Mouse (Mus musculus) lung, postnatal 0 days (tissue): Measurements from ENCODE around the gene Gm12790. TPM values are rescaled to one million over a fixed set of nuclear protein-coding genes. Genes with fewer than 3 reads are reported as not detected.
"Not testable (repeated sequence)": the region's sequence is repeated elsewhere in the genome, so short reads cannot be mapped to it uniquely, and the experiment has no call there.

Experiments
- ATAC-seq: fragments of 200-750 bp; cut with Nextera tagmentation; 2 replicates; pipeline ENCODE4 v1.8.0; 2017; ENCODE audit warnings: moderate library complexity
- DNase-seq: peaks from one replicate; pipeline ENCODE4 v3.0.0-alpha.2; 2016; ENCODE audit warnings: low spot score
- H3K27ac ChIP-seq: fragments of 300-500 bp; sonication (generic); 2 replicates; pipeline ENCODE4 v1.5.1; 2014; ENCODE audit warnings: antibody characterized with exemption, mild to moderate bottlenecking, low read length, mixed read lengths
- H3K27me3 ChIP-seq: fragments of 300-500 bp; sonication (generic); replicated peaks from 2 replicates; pipeline ENCODE4 v1.6.1; 2014; ENCODE audit warnings: low read length, mixed read lengths; ENCODE audit not compliant: insufficient read depth
- H3K36me3 ChIP-seq: fragments of 300-500 bp; sonication (generic); 2 replicates; pipeline ENCODE4 v1.6.1; 2014; ENCODE audit warnings: low read length, mixed read lengths; ENCODE audit not compliant: insufficient read depth
- H3K4me1 ChIP-seq: fragments of 300-500 bp; sonication (generic); 2 replicates; pipeline ENCODE4 v1.6.1; 2014; ENCODE audit warnings: antibody characterized with exemption, low read depth, low read length, mixed read lengths; ENCODE audit not compliant: insufficient read depth
- H3K4me2 ChIP-seq: fragments of 300-500 bp; sonication (generic); replicated peaks from 2 replicates; pipeline ENCODE4 v1.6.1; 2014; ENCODE audit warnings: low read depth, mild to moderate bottlenecking, low read length, moderate library complexity, mixed read lengths
- H3K4me3 ChIP-seq: fragments of 300-500 bp; sonication (generic); 2 replicates; pipeline ENCODE4 v1.5.1; 2014; ENCODE audit warnings: low read depth, low read length
- H3K9ac ChIP-seq: fragments of 300-500 bp; sonication (generic); replicated peaks from 2 replicates; pipeline ENCODE4 v1.6.1; 2014; ENCODE audit warnings: low read depth, mild to moderate bottlenecking
- H3K9me3 ChIP-seq: fragments of 300-500 bp; sonication (generic); 2 replicates; pipeline ENCODE4 v1.6.1; 2016; ENCODE audit warnings: low read length, mixed read lengths
- CTCF ChIP-seq: IDR thresholded peaks from 2 replicates; pipeline ENCODE4 v1.5.1; 2016; ENCODE audit warnings: antibody characterized with exemption, mild to moderate bottlenecking
- EP300 ChIP-seq: IDR thresholded peaks from 2 replicates; pipeline ENCODE4 v1.6.1; 2016; ENCODE audit warnings: antibody characterized with exemption, mild to moderate bottlenecking, control low read depth
- WGBS: fragments of 180-500 bp; shearing (Covaris S2); extraction: QIAGEN DNeasy Blood & Tissue Kit; methylation state at CpG from one replicate; pipeline ENCODE4 v1.1.7; 2014; 5-methylcytosine and 5-hydroxymethylcytosine counted together
- polyA plus RNA-seq: library from polyadenylated mRNA; unstranded; fragments of >200 nt; fragmentation: Nextera tagmentation; extraction: Ambion mirVana; gene quantifications from 2 replicates; pipeline ENCODE4 v1.2.1, GENCODE M21; 2015

Gm12790 gene
- polyA plus RNA-seq: not detected in 2 replicates

- DNase-seq, H3K27ac ChIP-seq, H3K4me3 ChIP-seq, H3K9me3 ChIP-seq, ATAC-seq, H3K36me3 ChIP-seq, H3K4me2 ChIP-seq, H3K9ac ChIP-seq, H3K27me3 ChIP-seq, H3K4me1 ChIP-seq: not testable (repeated sequence)
- 67% methylated on average over 1 of the region's 5 CpGs for WGBS
Measured at GRCm38 (mm10) chr4:101980949-101981348, at the start of gene Gm12790. Gene Gm12790 (minus strand): TSS chr4:101981049.

- no peak for TF ChIP-seq EP300
- H3K27ac ChIP-seq: no peak overlapping the region
- no peak for ATAC-seq
- no peaks in the 10 kb centered on the region for H3K27me3 ChIP-seq
- no peak for DNase-seq
- no peak overlapping the region for H3K9ac ChIP-seq
- H3K9me3 ChIP-seq: no peaks in the 10 kb centered on the region
- H3K4me3 ChIP-seq: no peak overlapping the region
- no peak overlapping the region for H3K4me2 ChIP-seq
- 83% methylated on average over 6 of the region's 6 CpGs for WGBS
- H3K4me1 ChIP-seq: no peaks in the 10 kb centered on the region
- H3K36me3 ChIP-seq: no peaks in the 10 kb centered on the region
Measured at GRCm38 (mm10) chr4:102026619-102027018, 45.8 kb upstream of the Gm12790 start.

GRCm38 (mm10) chr4:101998267-101998922 lies 17.5 kb upstream of the Gm12790 start:
- Histone ChIP-seq H3K36me3 (no peaks in the 10 kb centered on the region), H3K4me3 (no peak overlapping the region), H3K9me3 (no peaks in the 10 kb centered on the region), H3K27ac (no peak overlapping the region), H3K27me3 (no peaks in the 10 kb centered on the region), H3K9ac (no peak overlapping the region), H3K4me2 (no peak overlapping the region), H3K4me1 (no peaks in the 10 kb centered on the region)
- TF ChIP-seq EP300: no peak
- peak; percentile 88 for TF ChIP-seq CTCF
- DNase-seq (peak; percentile 79), ATAC-seq (no peak; the same call in 1 of the 2 replicates)
- 31% methylated on average over 15 of the region's 15 CpGs for WGBS

- ATAC-seq: no peak
- TF ChIP-seq CTCF (no peak), EP300 (no peak)
Measured at GRCm38 (mm10) chr4:101997426-101997825, 16.6 kb upstream of the Gm12790 start.

GRCm38 (mm10) chr4:101986326-101986725 lies 5.5 kb upstream of the Gm12790 start, which contains the start of gene Gm12789:
Gene Gm12789 (plus strand): TSS chr4:101986626.
- not testable (repeated sequence) for ATAC-seq, H3K27ac ChIP-seq, H3K4me2 ChIP-seq, DNase-seq, H3K36me3 ChIP-seq, H3K4me1 ChIP-seq, H3K27me3 ChIP-seq, H3K9me3 ChIP-seq, H3K9ac ChIP-seq, H3K4me3 ChIP-seq
- 75% methylated on average over 2 of the region's 2 CpGs for WGBS

More at GRCm38 (mm10) chr4:101997426-101997825, 16.6 kb upstream of the Gm12790 start:
- Histone ChIP-seq H3K27me3 (no peaks in the 10 kb centered on the region), H3K4me3 (no peak overlapping the region), H3K9ac (no peak overlapping the region), H3K27ac (no peak overlapping the region), H3K36me3 (no peaks in the 10 kb centered on the region), H3K4me2 (no peak overlapping the region), H3K9me3 (no peaks in the 10 kb centered on the region), H3K4me1 (no peaks in the 10 kb centered on the region)
- DNase-seq: no peak
- 87% methylated on average over 5 of the region's 5 CpGs for WGBS

- Histone ChIP-seq H3K36me3 (no peaks in the 10 kb centered on the region), H3K9me3 (no peaks in the 10 kb centered on the region), H3K4me2 (no peak overlapping the region), H3K27me3 (no peaks in the 10 kb centered on the region), H3K4me1 (no peaks in the 10 kb centered on the region), H3K9ac (no peak overlapping the region), H3K4me3 (no peak overlapping the region), H3K27ac (no peak overlapping the region)
- DNase-seq (no peak), ATAC-seq (no peak)
- TF ChIP-seq EP300: no peak
- no peak for TF ChIP-seq CTCF
- WGBS: 83% methylated on average over 5 of the region's 5 CpGs
Measured at GRCm38 (mm10) chr4:101985678-101986077, 4.8 kb upstream of the Gm12790 start.

- not testable (repeated sequence) for H3K4me3 ChIP-seq, DNase-seq, ATAC-seq, H3K27ac ChIP-seq, H3K4me1 ChIP-seq, H3K36me3 ChIP-seq, H3K27me3 ChIP-seq, H3K4me2 ChIP-seq, H3K9me3 ChIP-seq, H3K9ac ChIP-seq
- 50% methylated on average over 1 of the region's 2 CpGs for WGBS
Measured at GRCm38 (mm10) chr4:101940107-101940506, 40.7 kb downstream of the Gm12790 start, which contains the start of gene Gm12794. Gene Gm12794 (plus strand): TSS chr4:101940407.

Other genes with a start within 250 kb of the Gm12790 start
- not detected in 2 replicates for gene B020004J07Rik, start 137.0 kb downstream of the Gm12790 start, polyA plus RNA-seq
- not detected in 2 replicates for gene C130073F10Rik, start 87.3 kb downstream of the Gm12790 start, polyA plus RNA-seq
- gene Gm12800, start 71.9 kb downstream of the Gm12790 start, polyA plus RNA-seq: not detected in 2 replicates
- gene Gm12794, start 40.6 kb downstream of the Gm12790 start, polyA plus RNA-seq: not detected in 2 replicates
- not detected in 2 replicates for gene Gm12789, start 5.6 kb upstream of the Gm12790 start, polyA plus RNA-seq
- gene Pde4b, start 106.5 kb upstream of the Gm12790 start, polyA plus RNA-seq: 42.1 and 44.5 TPM in 2 replicates